Mouse (Mus musculus): Measurements from ENCODE around the gene Zfp330. TPM values are rescaled to one million over a fixed set of nuclear protein-coding genes. Genes with fewer than 3 reads are reported as not detected.

Gene Zfp330
- polyA plus RNA-seq, 1 experiment: 31.4 TPM

DNA sequence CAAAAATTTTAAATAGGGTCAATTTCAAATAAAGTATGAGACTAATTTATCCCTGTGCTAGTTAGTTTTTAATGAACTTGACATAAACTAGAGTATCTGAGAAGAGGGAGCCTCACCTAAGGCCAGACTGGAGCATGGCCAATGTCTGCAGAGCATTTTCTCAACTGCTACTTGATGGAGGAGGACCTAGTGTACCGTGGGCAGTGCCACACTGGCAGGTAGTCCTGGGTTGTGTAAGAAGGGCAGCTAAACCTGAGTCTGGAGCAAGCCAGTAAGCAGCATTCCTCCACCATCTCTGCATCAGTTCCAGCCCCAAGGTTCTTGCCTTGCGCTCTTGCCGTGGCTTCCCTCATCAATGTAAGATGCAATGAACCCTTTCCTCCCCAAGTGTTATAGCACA, 3.1 kb downstream of the Zfp330 start:
- Histone ChIP-seq H3K36me3 (ENCODE audit: control insufficient read depth, insufficient read depth) (peaks cover 32% of the 10 kb centered on the region), H3ac (ENCODE audit: control insufficient read depth, insufficient read length) (no peak overlapping the region)
- TF ChIP-seq SRF (IDR thresholded peaks at IDR 0.05; ENCODE audit: control insufficient read depth, insufficient read length, low read depth) (no peak), CEBPB (IDR thresholded peaks at IDR 0.05; ENCODE audit: insufficient read depth, poor library complexity, severe bottlenecking) (no peak), USF1 (IDR thresholded peaks at IDR 0.05; ENCODE audit: low read depth) (no peak), POLR2AphosphoS2 (IDR thresholded peaks at IDR 0.05; ENCODE audit: insufficient read length, low read depth) (no peak), MYOD1 (IDR thresholded peaks at IDR 0.05; ENCODE audit: control insufficient read depth in 1 of 3, insufficient read length in 2 of 3, low read depth in 2 of 3) (no peak), MYOG (IDR thresholded peaks at IDR 0.05; ENCODE audit: control insufficient read depth in 1 of 3, insufficient read depth in 1 of 3, insufficient read length in 2 of 3, low read depth in 2 of 3) (no peak), POLR2A (IDR thresholded peaks at IDR 0.05; ENCODE audit: insufficient read length, low read depth) (no peak), TCF12 (IDR thresholded peaks at IDR 0.05; ENCODE audit: insufficient read depth, poor library complexity, severe bottlenecking) (no peak), E2F4 (IDR thresholded peaks at IDR 0.05; ENCODE audit: insufficient read depth) (no peak)

DNA sequence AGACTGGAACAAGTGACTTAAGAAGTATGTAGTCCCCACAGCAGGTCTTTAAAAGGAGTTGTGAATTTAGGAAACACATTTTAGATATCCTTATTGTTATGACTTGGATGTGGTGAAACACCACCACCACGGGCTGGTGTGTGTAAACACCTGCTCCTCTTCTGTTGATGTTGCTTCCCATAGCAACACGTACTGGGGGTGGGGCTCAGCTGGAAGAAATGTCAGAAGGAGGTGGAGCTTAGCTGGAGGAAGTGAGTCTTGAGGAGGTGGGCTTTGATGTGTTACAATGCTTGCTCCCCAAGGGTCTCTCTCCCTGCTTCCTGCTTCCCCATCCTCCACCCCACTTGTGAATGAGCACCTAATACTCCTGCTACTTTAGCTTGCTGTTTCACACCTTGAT, 14.9 kb downstream of the Zfp330 start:
- Histone ChIP-seq H3ac (ENCODE audit: control insufficient read depth, insufficient read length) (no peak overlapping the region), H3K79me2 (ENCODE audit: control insufficient read depth, insufficient read depth) (no peaks in the 10 kb centered on the region), H3K36me3 (ENCODE audit: control insufficient read depth, insufficient read depth) (peaks cover 8% of the 10 kb centered on the region), H3K4me2 (ENCODE audit: low read depth) (no peak overlapping the region), H3K27me3 (ENCODE audit: control insufficient read depth, insufficient read depth, insufficient read length) (no peaks in the 10 kb centered on the region), H3K4me3 (no peak overlapping the region)
- TF ChIP-seq REST (IDR thresholded peaks at IDR 0.05; ENCODE audit: insufficient read depth, insufficient read length) (no peak), MAX (IDR thresholded peaks at IDR 0.05; ENCODE audit: low read depth) (no peak), E2F4 (IDR thresholded peaks at IDR 0.05; ENCODE audit: insufficient read depth) (no peak)

More for the DNA sequence above, 3.1 kb downstream of the Zfp330 start:
- H3K4me2 ChIP-seq (ENCODE audit: low read depth): no peak overlapping the region
- no peak overlapping the region for H3K4me3 ChIP-seq
- H3K27me3 ChIP-seq (ENCODE audit: control insufficient read depth, insufficient read depth, insufficient read length): no peaks in the 10 kb centered on the region
- peaks cover 35% of the 10 kb centered on the region for H3K79me2 ChIP-seq (ENCODE audit: control insufficient read depth, insufficient read depth)

DNA sequence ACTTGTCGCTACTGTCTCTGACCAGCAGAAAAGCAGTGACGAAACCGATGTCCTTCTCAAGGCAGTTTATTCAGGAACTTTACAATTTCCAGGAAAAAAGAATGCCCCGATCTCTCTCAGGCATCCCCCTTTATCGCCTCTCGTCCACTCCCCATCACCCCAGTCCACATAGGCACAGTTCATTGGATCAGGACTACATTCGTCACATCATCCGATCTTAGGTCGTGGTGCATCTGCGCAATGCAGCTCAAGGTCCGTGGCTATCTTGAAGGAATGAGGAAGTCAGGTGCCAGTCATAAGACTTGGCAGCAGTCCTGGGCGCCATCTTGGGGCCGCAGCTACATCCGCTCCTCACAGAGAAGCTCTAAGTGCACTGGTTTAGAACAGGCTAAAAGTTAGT, 19.0 kb downstream of the Zfp330 start:
- TF ChIP-seq E2F4 (IDR thresholded peaks at IDR 0.05; ENCODE audit: insufficient read depth) (no peak), SRF (IDR thresholded peaks at IDR 0.05; ENCODE audit: control insufficient read depth, insufficient read length, low read depth) (no peak), MYOD1 (IDR thresholded peaks at IDR 0.05; ENCODE audit: control insufficient read depth in 1 of 3, insufficient read length in 2 of 3, low read depth in 2 of 3) (no peak), CEBPB (IDR thresholded peaks at IDR 0.05; ENCODE audit: insufficient read depth, poor library complexity, severe bottlenecking) (no peak), TCF3 (IDR thresholded peaks at IDR 0.05; ENCODE audit: insufficient read length, low read depth) (no peak), TCF12 (IDR thresholded peaks at IDR 0.05; ENCODE audit: insufficient read depth, poor library complexity, severe bottlenecking) (no peak), MAX (IDR thresholded peaks at IDR 0.05; ENCODE audit: low read depth) (no peak), POLR2A (IDR thresholded peaks at IDR 0.05; ENCODE audit: insufficient read length, low read depth) (no peak), REST (IDR thresholded peaks at IDR 0.05; ENCODE audit: insufficient read depth, insufficient read length) (no peak), POLR2AphosphoS2 (IDR thresholded peaks at IDR 0.05; ENCODE audit: insufficient read length, low read depth) (no peak), USF1 (IDR thresholded peaks at IDR 0.05; ENCODE audit: low read depth) (no peak), MYOG (IDR thresholded peaks at IDR 0.05; ENCODE audit: control insufficient read depth in 1 of 3, insufficient read depth in 1 of 3, insufficient read length in 2 of 3, low read depth in 2 of 3) (no peak)
- Histone ChIP-seq H3K4me3 (no peak overlapping the region), H3K36me3 (ENCODE audit: control insufficient read depth, insufficient read depth) (no peaks in the 10 kb centered on the region), H3ac (ENCODE audit: control insufficient read depth, insufficient read length) (no peak overlapping the region), H3K4me2 (ENCODE audit: low read depth) (no peak overlapping the region), H3K79me2 (ENCODE audit: control insufficient read depth, insufficient read depth) (no peaks in the 10 kb centered on the region), H3K27me3 (ENCODE audit: control insufficient read depth, insufficient read depth, insufficient read length) (no peaks in the 10 kb centered on the region)

DNA sequence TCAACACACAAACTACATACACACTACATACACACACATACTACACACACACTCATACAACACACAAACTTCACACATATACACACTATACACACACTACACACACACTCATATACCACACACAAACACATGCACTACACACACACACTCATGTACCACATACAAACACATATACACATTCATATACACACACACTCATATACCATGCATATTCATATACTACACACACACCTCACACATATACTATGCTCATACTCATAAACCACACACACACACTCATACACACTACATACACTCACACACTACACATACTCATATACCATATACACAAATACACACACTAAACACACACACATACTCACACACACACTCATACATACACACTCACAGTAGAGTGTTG, 27.3 kb downstream of the Zfp330 start:
- Histone ChIP-seq H3K4me3 (no peak overlapping the region), H3K4me2 (ENCODE audit: low read depth) (no peak overlapping the region), H3K27me3 (ENCODE audit: control insufficient read depth, insufficient read depth, insufficient read length) (no peaks in the 10 kb centered on the region), H3K79me2 (ENCODE audit: control insufficient read depth, insufficient read depth) (no peaks in the 10 kb centered on the region), H3K36me3 (ENCODE audit: control insufficient read depth, insufficient read depth) (no peaks in the 10 kb centered on the region), H3ac (ENCODE audit: control insufficient read depth, insufficient read length) (no peak overlapping the region)
- TF ChIP-seq POLR2A (IDR thresholded peaks at IDR 0.05; ENCODE audit: insufficient read length, low read depth): no peak
- no peak for TF ChIP-seq TCF3 (IDR thresholded peaks at IDR 0.05; ENCODE audit: insufficient read length, low read depth)
- no peak for TF ChIP-seq MYOG (IDR thresholded peaks at IDR 0.05; ENCODE audit: control insufficient read depth in 1 of 3, insufficient read depth in 1 of 3, insufficient read length in 2 of 3, low read depth in 2 of 3)
- TF ChIP-seq E2F4 (IDR thresholded peaks at IDR 0.05; ENCODE audit: insufficient read depth): no peak
- TF ChIP-seq USF1 (IDR thresholded peaks at IDR 0.05; ENCODE audit: low read depth): no peak
- TF ChIP-seq CEBPB (IDR thresholded peaks at IDR 0.05; ENCODE audit: insufficient read depth, poor library complexity, severe bottlenecking): no peak
- no peak for TF ChIP-seq MAX (IDR thresholded peaks at IDR 0.05; ENCODE audit: low read depth)
- no peak for TF ChIP-seq REST (IDR thresholded peaks at IDR 0.05; ENCODE audit: insufficient read depth, insufficient read length)
- TF ChIP-seq SRF (IDR thresholded peaks at IDR 0.05; ENCODE audit: control insufficient read depth, insufficient read length, low read depth): no peak
- TF ChIP-seq TCF12 (IDR thresholded peaks at IDR 0.05; ENCODE audit: insufficient read depth, poor library complexity, severe bottlenecking): no peak
- no peak for TF ChIP-seq POLR2AphosphoS2 (IDR thresholded peaks at IDR 0.05; ENCODE audit: insufficient read length, low read depth)
- TF ChIP-seq MYOD1 (IDR thresholded peaks at IDR 0.05; ENCODE audit: control insufficient read depth in 1 of 3, insufficient read length in 2 of 3, low read depth in 2 of 3): no peak

Measured in myocyte (in vitro differentiated cells).